Mouse (Mus musculus): ENCODE results near the gene Fam173a.

GRCm38 (mm10) chr17:25802825-25803517 is 10.3 kb upstream of the Fam173a start:
- no peak for TF ChIP-seq CTCF (IDR thresholded peaks at IDR 0.05; ENCODE audit: low read depth, low read length)
- no peak for TF ChIP-seq GATA1 (IDR thresholded peaks at IDR 0.05; ENCODE audit: borderline replicate concordance, low read length)

Measured in G1E (cell line).